Mouse (Mus musculus): Measurements from ENCODE around the gene Lmf2.

- no peak for TF ChIP-seq CTCF (IDR thresholded peaks at IDR 0.05; ENCODE audit: low read depth)
- no peak for TF ChIP-seq EP300 (IDR thresholded peaks at IDR 0.05; ENCODE audit: low read depth)
Measured at GRCm38 (mm10) chr15:89372068-89372467, 16.6 kb upstream of the Lmf2 start.

Measured in liver, embryonic 14.5 days (tissue).